Mouse (Mus musculus): Measurements from ENCODE around the gene Cacna2d3.

Cacna2d3 gene

GRCm38 (mm10) chr14:29077418-29077817 lies 644.2 kb downstream of the Cacna2d3 start:
- DNase-seq (ENCODE audit: low spot score in 2 of 2), result no peak

GRCm38 (mm10) chr14:29073747-29074146 lies 647.9 kb downstream of the Cacna2d3 start:
- no peak for DNase-seq (ENCODE audit: low spot score in 2 of 2)

DNA sequence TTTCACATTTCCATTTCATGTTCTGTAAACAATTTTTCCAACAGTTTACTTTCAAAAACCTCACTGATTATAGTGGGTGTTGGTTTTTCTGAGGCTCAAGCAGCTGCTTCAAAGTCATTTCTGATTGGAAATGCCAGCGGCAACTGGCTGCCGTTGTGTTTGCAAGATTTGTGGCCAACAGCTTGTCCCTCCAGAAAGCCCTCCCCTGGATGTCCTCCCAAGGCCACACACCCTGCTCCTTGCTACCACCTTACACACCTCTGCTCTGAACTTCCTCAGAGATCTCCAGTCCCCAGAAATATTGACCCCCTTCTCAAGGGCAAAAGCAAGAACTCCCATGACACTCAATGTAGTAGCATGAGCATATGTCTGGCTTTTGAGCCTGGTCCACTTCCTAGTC lies 659.0 kb downstream of the Cacna2d3 start:
- DNase-seq (ENCODE audit: low spot score in 2 of 2), result no peak

GRCm38 (mm10) chr14:29061491-29061890 lies 660.2 kb downstream of the Cacna2d3 start:
- DNase-seq (ENCODE audit: low spot score in 2 of 2), result no peak

GRCm38 (mm10) chr14:29060679-29061078 lies 661.0 kb downstream of the Cacna2d3 start:
- DNase-seq (ENCODE audit: low spot score in 2 of 2), result no peak

GRCm38 (mm10) chr14:29051951-29052835 lies 669.5 kb downstream of the Cacna2d3 start:
- DNase-seq (ENCODE audit: low spot score in 2 of 2), result no peak

- no peak for DNase-seq (ENCODE audit: low spot score in 2 of 2)
Observed at GRCm38 (mm10) chr14:29042355-29042754, 679.3 kb downstream of the Cacna2d3 start.

DNA sequence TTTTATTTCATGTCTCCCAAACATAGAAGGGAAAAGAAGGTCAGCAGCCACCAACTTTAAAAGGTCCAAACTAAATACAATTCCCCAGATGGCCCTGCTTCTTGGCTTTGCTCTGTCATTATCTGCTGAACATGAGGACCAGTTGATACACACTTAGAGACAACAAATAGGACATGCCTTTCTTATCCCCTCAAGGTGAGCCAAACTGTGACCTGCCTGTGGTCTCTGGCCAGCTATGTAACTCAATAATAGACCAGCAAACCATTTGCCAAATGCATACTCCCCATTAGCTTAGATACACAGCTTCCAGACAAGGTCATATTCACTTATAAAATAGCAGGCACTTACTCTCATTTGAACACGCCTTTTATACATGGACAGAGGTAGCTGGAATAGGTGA lies 680.2 kb downstream of the Cacna2d3 start:
- no peak for DNase-seq (ENCODE audit: low spot score in 2 of 2)

- DNase-seq (ENCODE audit: low spot score in 2 of 2), result no peak
Observed at GRCm38 (mm10) chr14:29040606-29041364, 680.9 kb downstream of the Cacna2d3 start.

DNA sequence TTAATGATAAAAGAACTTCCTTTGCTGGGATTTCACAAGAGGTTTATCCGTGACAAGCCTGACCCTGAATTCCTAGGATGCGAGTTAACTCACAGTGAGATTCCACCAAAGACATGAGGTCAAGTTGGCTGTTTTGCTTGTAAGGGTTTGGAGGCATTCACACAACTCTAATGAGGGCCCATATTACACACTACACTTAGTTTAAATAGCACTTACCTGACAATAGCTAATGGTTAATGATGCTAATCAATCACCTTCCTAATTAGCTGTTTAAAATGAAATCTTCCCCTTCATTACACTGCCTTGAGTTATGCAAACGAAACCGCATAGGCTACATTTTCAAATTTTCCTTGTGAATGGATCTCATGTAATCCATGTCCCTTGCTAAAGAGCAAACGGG lies 683.4 kb downstream of the Cacna2d3 start:
- DNase-seq (ENCODE audit: low spot score in 2 of 2), result no peak

- DNase-seq (ENCODE audit: low spot score in 2 of 2), result no peak
Observed at GRCm38 (mm10) chr14:29031858-29032395, 689.7 kb downstream of the Cacna2d3 start.

DNA sequence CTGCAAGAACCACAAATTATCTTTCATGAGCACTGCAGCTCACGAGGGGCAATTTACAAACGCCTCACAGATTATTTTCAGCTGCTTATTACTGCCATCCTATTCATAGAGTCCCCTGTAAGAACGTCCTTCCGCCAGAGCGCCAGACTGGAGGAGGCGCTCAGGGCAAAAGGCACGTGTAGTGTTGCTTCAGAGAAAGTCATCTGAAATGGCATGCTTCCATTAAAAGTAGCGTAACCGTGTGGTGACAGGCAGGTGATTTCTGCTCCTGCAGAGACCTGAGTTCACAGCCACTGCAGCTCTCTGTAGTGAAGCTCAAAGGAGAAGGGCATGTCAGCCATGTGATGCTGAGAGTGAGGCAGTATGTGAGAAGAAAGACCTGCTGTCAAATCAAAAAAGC lies 691.1 kb downstream of the Cacna2d3 start:
- DNase-seq (ENCODE audit: low spot score in 2 of 2), result no peak

GRCm38 (mm10) chr14:29029896-29030420 lies 691.7 kb downstream of the Cacna2d3 start:
- DNase-seq (ENCODE audit: low spot score in 2 of 2), result no peak

- DNase-seq (ENCODE audit: low spot score in 2 of 2), result no peak
Observed at GRCm38 (mm10) chr14:29029107-29029469, 692.6 kb downstream of the Cacna2d3 start.

DNA sequence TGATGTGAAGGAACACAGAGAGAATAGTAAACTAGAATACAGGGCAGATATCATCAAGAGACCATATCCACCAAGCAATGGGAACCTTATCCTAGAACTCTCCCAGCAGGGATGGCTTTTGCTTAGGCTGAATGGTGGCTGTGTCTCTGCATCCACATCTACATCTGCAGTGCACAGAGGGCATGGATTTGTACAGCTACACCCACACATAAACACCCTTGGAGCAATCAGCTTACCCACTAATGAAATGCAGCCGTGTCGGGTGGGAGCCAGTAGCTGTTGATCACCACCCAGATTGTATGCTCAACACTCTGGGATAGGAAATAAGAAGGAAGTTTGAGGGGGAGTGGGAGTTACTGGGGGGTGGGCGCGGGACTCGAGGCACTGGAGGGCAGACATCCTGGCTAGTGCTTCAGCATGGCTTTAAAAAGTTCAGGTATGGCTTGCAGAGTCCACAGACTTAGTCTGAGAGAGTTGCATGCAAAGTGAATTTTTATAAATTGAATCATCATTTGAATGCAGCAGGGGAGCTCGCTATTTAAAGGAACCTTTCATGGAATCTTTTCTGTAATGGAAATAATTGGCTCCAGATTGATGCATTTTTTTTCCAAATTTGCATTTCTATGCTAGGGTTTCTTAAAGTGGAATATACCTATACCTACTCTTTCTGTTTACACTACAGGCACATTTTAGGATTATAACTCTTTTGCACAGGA lies 693.1 kb downstream of the Cacna2d3 start:
- DNase-seq (ENCODE audit: low spot score in 2 of 2), result no peak

DNA sequence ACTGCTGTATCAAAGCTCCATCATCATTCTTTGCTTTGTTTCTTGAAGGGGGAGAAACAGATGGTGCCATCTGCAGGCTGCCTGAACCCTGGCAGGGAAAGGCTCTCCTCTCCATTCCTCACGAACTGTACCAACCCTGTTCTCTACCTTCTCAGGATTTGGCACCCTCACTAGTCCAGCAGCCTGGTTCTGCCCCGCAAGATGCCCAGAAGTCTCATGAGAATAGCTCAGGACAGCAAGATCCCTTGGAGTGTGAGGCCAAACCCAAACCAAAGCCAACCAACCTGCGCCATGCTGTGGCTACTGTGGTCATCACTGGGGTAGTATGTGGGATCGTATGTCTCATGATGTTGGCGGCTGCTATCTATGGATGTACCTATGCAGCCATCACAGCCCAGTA lies 694.4 kb downstream of the Cacna2d3 start:
- no peak for DNase-seq (ENCODE audit: low spot score in 2 of 2)

GRCm38 (mm10) chr14:29025335-29025734 lies 696.3 kb downstream of the Cacna2d3 start:
- DNase-seq (ENCODE audit: low spot score in 2 of 2), result no peak

- no peak for DNase-seq (ENCODE audit: low spot score in 2 of 2)
Observed at GRCm38 (mm10) chr14:29023246-29023645, 698.4 kb downstream of the Cacna2d3 start.

DNA sequence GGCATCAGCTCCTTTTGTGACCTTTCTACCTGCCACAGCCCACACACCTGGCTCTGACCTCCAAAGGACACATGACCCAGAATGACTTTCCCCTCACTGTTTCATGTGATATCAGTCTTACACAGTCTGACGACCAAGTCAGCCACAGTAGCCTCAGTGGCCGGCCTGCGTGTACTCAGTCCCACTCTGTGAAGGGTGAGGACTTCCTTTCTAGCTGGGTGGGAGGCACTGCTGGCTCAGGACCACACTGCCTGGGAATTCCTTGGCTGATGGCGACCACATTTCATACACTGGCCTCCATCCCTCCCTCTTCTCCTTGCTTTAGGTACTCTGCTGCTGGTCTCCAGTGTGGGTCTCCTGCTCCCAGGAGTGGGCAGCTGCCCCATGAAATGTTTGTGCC lies 700.4 kb downstream of the Cacna2d3 start:
- no peak for DNase-seq (ENCODE audit: low spot score in 2 of 2)

GRCm38 (mm10) chr14:29018316-29019000 lies 703.2 kb downstream of the Cacna2d3 start:
- no peak for DNase-seq (ENCODE audit: low spot score in 2 of 2)

- no peak for DNase-seq (ENCODE audit: low spot score in 2 of 2)
Observed at GRCm38 (mm10) chr14:29017883-29018282, 703.8 kb downstream of the Cacna2d3 start, which contains the start of gene Lrtm1. Gene Lrtm1 (plus strand): TSS chr14:29018208.

All from spleen, postnatal 4 days (tissue).